Mouse (Mus musculus): ENCODE measurements around the gene Sec22c.

Sec22c gene

DNA sequence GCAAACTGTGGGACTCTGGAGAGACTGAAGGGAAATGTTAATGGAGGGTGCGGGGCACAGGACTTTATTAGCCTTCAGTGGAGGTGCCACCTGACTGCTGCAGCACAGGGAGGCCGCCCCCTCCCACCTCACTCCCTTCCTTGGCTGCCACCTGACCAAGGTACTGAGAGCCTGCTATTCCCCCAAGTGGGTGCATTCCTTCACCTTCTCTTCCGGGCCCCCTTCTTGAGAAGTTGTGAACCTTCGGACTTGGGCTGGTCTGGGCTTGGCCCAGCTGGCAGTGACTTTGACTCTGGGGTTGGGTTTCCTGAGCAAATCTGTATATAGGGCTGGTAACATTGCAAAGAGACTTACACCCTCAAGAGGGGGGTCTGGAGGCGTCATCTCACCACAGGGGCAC is 49.0 kb downstream of the Sec22c start:
- intact Hi-C loops (cut with DNase I), result no loop called here

DNA sequence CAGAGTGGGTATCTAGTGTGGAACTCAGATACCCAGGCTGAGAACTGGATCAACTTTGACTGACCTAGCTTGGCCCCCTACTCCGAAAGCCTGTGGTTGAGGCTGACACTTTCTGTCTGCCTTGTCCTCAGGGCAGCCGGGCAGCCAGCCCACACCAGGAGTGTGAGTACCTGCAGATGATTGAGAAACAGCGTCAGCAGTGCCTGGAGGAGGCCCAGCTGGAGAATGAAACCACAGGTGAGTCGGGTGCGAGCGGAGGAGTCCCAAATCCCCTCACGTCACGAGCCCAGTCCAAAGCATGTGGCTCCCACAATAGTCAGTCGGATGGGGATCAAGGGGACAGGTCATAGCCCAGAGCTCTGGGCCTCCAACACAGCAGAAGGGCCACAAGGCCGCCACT is 51.6 kb downstream of the Sec22c start:
- intact Hi-C loops (cut with DNase I), result no loop called here

DNA sequence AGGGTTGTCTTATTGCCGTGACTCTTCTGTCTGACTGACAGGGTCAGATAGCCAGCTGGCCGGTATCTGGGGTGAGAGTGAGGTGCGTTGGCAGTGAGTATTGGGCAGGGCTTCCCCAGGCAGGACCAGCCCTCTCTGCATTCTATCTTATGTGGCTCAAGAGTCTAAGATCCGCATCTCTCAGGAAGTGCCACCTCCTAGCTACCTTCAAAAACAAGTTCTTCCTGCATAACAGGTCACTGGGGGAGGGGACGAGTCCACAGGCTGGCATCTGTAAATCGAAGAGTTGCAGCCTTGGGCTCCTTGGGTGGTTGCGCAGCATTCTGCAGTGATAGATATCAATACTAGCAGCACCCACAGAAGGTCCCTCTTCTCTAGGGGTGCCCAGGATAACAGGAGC is 58.3 kb downstream of the Sec22c start:
- intact Hi-C loops (cut with DNase I), result no loop called here

DNA sequence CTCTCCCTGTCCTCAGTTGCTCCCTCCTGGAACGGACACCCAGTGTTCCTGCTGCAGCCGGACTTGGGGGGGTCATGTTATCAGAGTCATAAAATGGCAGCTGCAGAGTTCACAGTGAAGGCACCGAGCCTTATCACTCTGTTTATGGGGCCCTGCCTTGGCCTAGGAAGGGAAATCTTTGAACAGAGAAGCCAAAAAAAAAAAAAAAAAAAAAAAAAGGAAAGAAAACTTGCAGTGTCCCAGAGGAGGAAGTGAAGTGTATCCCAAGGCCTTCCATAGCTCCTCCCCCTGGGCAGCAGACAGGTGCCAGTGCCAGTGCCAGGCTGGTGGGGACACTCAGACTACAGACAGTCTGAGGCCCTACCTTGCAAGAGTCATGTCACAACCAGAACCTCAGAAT is 60.4 kb downstream of the Sec22c start:
- intact Hi-C loops (cut with DNase I), result no loop called here

DNA sequence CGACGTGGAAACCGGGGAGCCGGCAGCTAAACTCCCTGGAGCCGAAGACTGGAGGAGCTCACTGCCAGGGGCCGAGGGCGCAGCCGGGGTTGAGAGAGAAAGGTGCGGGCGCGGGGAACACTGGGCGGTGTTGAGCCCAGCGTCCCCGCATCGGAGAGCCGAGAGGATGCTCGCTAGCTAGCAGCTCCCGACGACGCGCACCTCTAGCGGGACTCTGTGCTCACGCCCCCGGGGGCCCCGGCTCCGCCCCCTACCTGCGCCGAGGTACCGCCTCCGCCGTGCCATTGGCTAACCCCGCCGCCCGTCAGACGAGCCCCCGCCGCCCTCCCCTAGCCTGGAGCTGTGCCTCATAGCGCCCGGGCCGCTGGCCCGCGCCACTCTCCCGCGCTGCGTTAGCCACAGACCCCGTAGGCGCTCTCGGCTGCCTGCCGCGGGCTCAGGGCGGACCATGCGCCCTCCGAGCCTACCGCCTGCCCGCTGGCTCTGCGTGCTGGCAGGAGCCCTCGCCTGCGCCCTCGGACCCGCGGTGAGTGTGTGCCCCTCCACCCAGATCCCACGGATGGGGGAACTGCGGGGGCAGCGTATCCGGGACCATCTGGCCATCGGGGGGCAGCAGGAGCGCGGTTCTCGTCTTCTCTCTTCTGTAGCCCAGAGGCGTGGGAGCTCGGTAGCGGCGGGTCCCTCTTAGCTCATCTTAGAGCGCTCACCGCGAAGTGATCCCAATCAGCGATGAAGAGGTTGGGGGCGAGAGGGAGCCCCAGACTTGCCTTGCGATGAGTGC is 62.7 kb downstream of the Sec22c start, which contains the start of gene Vipr1:
Vipr1 (plus strand) TSS at position 316 of the 781 bp plus-strand sequence.
- intact Hi-C loops (cut with DNase I), result no loop called here

DNA sequence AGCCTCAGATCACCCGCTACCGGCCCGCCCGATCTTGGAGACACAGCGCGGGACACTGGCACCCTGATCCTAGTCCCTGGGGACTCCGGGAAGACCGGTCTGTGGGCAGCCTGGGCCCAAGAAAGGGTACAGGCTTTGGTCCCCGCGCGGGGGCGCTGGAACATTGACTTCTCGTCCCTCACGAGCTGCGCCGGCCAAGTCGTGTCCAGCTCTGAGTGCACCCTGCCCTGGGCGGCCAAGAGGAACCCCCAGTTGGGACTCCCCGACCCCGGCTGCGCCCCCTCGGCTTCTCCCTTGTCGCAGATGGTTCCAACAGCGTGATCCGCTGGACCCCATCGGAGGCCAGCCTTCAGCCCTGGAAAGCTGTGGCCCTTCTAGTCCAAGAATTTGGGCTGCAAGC is 63.3 kb downstream of the Sec22c start, which contains the start of gene Lyzl4:
Lyzl4 (minus strand) TSS at position 96 of the 400 bp plus-strand sequence.
- intact Hi-C loops (cut with DNase I), result no loop called here

DNA sequence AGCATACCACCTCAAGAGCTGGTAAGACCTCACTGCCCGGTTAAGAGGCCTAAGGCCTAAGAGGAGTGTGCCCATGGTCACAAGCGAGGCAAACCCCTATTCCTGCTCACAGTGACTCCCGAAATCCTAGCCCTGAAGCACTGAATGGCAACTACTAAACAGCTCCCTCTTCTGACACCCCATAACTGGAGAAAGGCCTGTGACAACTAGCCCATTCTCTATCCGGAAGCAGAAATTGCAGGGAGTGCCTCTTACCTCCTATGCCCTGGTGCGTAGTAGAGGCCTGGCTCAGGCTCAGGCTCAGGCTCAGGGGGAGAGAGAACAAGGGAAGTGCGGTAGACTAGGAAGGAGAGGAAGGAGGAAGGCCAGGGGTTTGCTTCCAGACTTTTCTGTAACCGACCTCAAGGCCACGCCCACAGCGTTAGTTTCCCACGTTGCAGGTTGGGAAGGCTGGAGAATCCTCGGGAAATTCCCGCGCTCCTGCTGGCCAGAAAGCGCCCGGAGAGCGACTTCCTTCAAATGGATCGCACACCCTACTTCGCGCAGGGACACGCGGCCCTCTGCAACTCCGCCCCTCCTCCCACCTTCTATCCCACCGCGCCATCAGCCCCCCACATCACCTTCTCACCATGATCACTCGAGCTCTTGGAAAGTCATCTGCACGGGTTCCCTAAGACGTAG is 63.9 kb downstream of the Sec22c start:
- intact Hi-C loops (cut with DNase I), result no loop called here

DNA sequence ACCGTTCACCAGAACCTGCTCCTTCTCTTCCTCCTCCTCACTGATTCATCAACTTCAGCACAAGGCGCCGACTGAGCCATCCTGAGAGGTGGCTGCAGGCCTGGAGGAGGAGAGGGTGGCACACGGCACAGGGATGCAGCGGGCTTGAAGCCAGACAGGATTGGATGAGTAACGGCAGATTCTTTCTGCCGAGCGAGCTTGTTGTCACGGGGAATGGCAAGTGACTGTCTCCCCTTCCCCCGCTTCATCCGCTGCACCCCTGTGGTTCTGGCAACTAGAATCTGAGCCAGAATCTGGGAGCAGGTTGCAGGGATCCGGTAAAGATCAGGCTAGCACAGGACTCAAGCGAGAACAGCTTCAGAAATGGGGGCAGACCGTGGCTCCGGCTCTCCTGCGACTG is 65.5 kb downstream of the Sec22c start:
- intact Hi-C loops (cut with DNase I), result no loop called here

DNA sequence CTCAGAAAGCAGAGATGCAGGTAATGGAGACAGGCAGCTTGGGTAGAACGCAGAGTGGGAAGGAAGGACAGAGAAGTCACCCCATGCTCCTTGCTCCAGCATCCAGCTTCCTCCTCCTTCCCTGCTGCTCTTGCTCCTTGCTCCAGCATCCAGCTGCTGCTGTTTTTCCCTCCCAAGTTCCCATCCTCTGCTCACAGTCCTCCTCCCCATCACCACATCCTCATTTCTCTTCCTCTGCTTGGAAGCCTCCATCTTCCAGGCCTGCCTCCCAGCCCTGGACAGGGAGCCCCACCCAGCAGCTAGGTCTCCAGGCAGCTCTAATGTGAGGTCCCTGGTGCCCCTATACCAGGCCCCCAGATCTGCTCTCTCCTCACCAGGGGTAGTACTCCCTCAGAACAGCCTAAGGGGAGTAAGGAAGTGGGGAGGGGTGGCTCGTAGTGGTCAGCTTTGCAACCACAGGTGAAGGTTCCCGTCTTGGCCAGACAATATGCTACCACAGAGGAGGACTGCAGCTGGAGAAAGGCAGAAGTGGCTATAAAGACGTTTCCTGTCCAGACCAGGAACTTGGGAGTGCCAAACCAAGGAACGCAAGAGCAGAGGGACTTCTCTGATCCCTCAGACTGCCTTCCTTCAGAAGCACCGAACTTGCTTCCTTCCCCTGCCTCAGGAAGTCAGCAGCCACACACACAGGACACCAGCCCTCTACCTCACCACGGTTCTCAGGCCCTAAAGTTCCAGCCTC is 69.3 kb downstream of the Sec22c start:
- intact Hi-C loops (cut with DNase I), result no loop called here

DNA sequence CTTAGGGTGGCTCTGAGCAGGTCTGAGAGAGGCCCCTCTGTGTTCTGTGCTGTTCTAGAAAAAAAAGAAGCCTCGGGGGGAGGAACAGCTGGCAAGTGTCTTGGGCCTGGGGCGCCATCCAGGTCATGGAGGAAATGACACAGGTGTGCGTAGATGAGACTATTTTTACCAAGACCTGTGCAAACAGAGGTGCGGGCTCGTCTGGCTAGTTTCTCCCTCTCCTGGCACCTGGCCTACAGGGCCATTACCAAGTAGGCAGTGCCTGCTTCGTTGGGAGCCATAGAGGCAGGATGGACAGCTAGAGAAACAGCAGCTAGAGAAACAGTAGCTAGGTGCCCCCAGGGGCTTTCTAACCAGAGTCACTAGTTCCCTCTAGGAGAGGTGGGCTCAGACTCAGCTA is 72.0 kb downstream of the Sec22c start:
- intact Hi-C loops (cut with DNase I), result no loop called here

DNA sequence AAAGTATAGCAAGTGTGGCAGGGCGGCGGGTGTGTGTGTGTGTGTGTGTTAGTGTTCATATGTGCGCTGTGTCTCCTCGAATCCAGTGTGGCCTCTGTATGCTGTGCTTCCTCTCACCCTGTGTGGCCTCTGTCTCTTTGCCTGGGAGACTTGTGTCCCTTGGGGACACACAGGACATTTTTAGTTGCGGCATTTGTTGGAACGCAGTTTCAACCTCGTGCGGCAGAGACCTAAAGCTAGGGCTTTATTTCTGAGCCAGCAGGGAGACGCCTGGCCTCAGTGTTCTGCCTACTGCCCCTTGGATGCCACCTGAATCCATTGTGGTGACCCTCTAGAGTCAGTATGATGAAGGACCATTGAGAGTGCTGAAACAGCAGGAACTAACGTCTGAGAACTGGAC is 72.4 kb downstream of the Sec22c start:
- intact Hi-C loops (cut with DNase I), result no loop called here

DNA sequence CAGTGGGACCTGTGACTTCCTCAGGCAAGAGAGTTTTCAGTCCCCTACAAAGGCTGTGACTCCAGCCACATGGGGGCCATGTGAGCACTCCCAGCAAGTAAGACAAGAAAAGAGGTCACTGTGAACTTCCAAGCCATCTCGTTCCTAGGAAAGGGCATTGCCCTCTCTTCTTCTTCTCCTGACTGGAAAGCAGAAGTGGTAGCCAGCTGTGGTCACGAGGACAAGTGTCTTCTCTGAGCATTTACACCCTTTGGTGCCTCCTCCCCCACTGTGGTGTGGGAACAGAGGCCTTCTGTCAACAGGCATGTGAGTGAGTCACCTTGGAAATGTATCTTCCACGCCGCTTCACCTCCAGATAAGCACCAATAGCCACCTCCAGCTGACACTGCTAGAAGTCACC is 73.3 kb downstream of the Sec22c start:
- intact Hi-C loops (cut with DNase I), result no loop called here

DNA sequence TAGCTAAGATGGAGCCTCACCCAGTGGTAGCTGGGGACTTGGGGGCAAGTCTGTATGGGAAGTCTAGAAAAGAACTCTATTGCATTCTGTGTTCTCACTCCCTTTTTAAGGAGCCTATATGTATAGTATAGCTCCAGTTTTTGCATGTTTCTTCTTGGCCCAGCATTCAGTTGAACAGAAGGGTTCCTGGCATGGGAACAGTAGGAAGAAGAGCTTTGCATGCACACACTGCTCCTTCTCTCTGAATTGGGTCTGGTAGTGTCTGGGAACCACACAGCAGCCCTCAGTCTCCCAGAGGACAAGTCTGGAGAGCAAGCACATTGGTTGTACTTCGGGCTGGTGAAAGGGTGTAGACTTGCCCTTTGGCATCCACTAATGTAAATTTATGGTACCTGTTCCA is 74.7 kb downstream of the Sec22c start:
- intact Hi-C loops (cut with DNase I), result no loop called here
